Mouse (Mus musculus) liver, embryonic 12.5 days (tissue): ENCODE measurements around the gene Ankrd13b. TPM values are rescaled to one million over a fixed set of nuclear protein-coding genes. Genes with fewer than 3 reads are reported as not detected.

Source experiments
- ATAC-seq: fragments of 200-750 bp; cut with Nextera tagmentation; 2 replicates; pipeline ENCODE4 v1.8.0; 2017; ENCODE audit warnings: moderate number of reproducible peaks, mild to moderate bottlenecking, moderate library complexity
- H3K27ac ChIP-seq: fragments of 300-500 bp; sonication (generic); 2 replicates; pipeline ENCODE4 v1.5.1; 2016; ENCODE audit warnings: mild to moderate bottlenecking
- H3K27me3 ChIP-seq: fragments of 300-500 bp; sonication (generic); replicated peaks from 2 replicates; pipeline ENCODE4 v1.6.1; 2016; ENCODE audit warnings: mild to moderate bottlenecking, moderate library complexity
- H3K36me3 ChIP-seq: fragments of 300-500 bp; sonication (generic); 2 replicates; pipeline ENCODE4 v1.6.1; 2016; ENCODE audit warnings: mild to moderate bottlenecking, moderate library complexity
- H3K4me1 ChIP-seq: fragments of 300-500 bp; sonication (generic); 2 replicates; pipeline ENCODE4 v1.6.1; 2016
- H3K4me2 ChIP-seq: fragments of 300-500 bp; sonication (generic); 2 replicates; pipeline ENCODE4 v1.6.1; 2016; ENCODE audit warnings: mild to moderate bottlenecking, moderate library complexity
- H3K4me3 ChIP-seq: fragments of 300-500 bp; sonication (generic); 2 replicates; pipeline ENCODE4 v1.5.1; 2016; ENCODE audit warnings: mild to moderate bottlenecking, moderate library complexity
- H3K9ac ChIP-seq: fragments of 300-500 bp; sonication (generic); 2 replicates; pipeline ENCODE4 v1.6.1; 2016; ENCODE audit warnings: mild to moderate bottlenecking, moderate library complexity
- H3K9me3 ChIP-seq: fragments of 300-500 bp; sonication (generic); replicated peaks from 2 replicates; pipeline ENCODE4 v1.6.1; 2016; ENCODE audit warnings: mild to moderate bottlenecking, moderate library complexity
- WGBS: fragments of 180-500 bp; shearing (Covaris S2); methylation state at CpG from one replicate; pipeline ENCODE4 v1.1.7; 2016; ENCODE audit not compliant: insufficient replicate concordance; 5-methylcytosine and 5-hydroxymethylcytosine counted together
- polyA plus RNA-seq: library from polyadenylated mRNA; unstranded; fragments of >200 nt; fragmentation: Nextera tagmentation; extraction: Ambion mirVana; gene quantifications from 2 replicates; pipeline ENCODE4 v1.2.1, GENCODE M21; 2016

The Ankrd13b gene
- polyA plus RNA-seq, 1 experiment from 2014 or later, result 2.1 TPM

DNA sequence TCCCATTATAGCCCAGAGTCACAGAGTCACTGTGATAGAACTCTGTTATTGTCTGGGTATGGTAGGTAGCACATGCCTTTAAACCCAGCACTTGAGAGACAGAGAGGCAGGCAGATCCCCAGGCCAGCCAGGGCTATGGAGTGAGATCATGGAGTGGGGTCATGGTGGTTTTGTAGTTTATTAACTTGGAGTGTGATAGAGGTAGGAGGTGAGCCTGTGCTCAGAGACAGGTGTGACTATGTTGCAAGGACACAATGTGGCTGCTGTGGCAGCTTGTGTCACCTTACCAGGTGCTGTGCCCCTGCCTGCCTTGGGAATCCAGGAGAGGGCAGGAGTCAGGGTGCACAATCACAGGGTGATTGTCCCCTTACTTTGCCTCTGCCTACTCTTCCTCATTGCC lies 6.0 kb upstream of the Ankrd13b start:
- peaks cover 5% of the 10 kb centered on the region for H3K27me3 ChIP-seq
- H3K4me3 ChIP-seq, result no peak overlapping the region
- H3K36me3 ChIP-seq, result peaks cover 20% of the 10 kb centered on the region
- no peak for ATAC-seq
- no peak overlapping the region for H3K4me2 ChIP-seq
- no peaks in the 10 kb centered on the region for H3K9me3 ChIP-seq
- H3K9ac ChIP-seq, result no peak overlapping the region
- H3K4me1 ChIP-seq, result peaks cover 73% of the 10 kb centered on the region
- no peak overlapping the region for H3K27ac ChIP-seq

DNA sequence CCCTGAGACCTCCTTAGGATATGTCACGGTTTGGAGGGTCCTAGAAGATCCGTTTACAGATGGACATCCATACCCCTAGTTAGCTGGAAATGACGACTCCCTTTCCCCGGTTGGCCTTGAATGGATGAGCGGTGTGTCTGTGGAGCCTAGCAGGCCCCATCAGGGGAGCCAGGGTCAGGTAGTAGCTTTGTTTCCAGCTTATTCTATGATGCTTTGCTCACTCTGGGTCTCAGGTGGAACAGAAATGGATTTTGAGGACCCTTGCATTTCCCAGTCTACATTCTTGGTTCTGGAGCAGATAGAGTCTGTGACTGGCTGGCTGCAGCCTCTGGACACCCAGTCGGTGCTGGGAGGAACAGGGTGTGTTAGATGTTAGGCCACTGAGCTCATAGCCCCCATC lies 5.3 kb upstream of the Ankrd13b start:
- Histone ChIP-seq H3K4me2 (peak overlapping the region; percentile 95), H3K36me3 (peaks cover 13% of the 10 kb centered on the region), H3K4me1 (peaks cover 80% of the 10 kb centered on the region), H3K9me3 (no peaks in the 10 kb centered on the region), H3K27me3 (peaks cover 12% of the 10 kb centered on the region), H3K9ac (0 out of 2 replicates have a peak overlapping the region, but pooled peaks have one; percentile 88), H3K27ac (0 out of 2 replicates have a peak overlapping the region, but pooled peaks have one; percentile 82), H3K4me3 (peak overlapping the region; percentile 88)
- WGBS, result 69% methylated on average over 6 of the region's 6 CpGs
- ATAC-seq, result no peak

DNA sequence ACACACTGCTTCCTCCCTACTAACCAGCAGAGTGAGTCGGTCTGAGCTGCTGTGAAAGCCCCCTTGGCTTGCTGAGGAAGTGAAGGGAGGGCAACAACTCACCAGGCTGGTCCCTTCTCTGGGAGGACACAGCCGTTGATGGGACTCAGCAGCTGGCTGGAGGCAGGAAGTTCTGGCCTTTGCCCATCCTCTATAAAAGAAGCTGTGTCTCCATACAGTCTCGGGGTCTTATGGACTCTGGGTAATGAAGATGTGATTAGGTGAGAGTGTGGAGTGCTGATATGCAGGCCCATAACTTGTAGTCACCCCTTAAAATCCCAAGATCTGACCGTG lies 4.8 kb upstream of the Ankrd13b start:
- Histone ChIP-seq H3K36me3 (peaks cover 8% of the 10 kb centered on the region; the same call in 1 of the 2 replicates), H3K4me3 (peak overlapping the region; percentile 88), H3K9ac (peak overlapping the region; percentile 88), H3K9me3 (no peaks in the 10 kb centered on the region), H3K27ac (peak overlapping the region; percentile 82), H3K27me3 (peaks cover 16% of the 10 kb centered on the region), H3K4me1 (peaks cover 83% of the 10 kb centered on the region), H3K4me2 (peak overlapping the region; percentile 95)
- 16% methylated on average over 4 of the region's 4 CpGs for WGBS
- no peak for ATAC-seq

DNA sequence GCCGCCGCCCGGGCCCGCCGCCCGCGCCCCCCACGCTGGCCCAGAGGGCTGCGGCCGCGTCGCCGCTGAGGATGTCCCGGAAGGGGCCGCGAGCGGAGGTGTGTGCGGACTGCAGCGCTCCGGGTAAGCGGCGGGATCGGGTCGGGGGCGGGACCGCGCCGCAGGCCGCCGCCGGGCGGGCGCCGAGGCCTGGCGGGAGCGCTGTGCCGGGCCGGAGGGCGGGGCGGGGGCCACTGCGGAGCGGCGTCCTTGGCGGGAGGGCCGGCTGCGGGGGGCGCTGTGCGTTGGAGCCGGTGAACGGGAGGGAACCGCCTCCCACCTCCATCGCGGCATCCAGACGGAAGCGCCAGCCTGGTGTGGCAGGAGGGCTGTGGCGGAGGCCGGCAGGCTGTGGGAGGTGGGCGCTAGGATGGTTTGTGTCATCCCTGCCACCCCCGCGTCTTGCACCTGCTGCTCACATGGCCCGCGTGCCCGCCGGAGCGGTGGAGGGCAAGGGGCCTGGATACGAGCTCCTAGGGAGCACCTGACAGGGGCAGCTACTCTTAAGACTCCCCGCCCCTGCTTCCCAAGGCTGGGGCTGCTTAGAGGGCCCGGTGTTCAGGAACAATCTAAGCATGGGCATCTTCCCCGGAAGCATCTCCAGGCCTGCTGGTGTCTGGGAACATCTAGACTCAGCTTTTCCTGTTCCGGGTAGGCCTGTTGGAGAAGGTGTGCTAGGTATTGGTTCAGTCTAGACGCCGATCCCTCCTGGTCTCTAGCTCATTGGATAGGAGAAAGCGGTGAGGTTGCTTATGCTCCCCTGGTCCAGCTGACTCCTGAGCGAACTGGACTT lies 4.2 kb upstream of the Ankrd13b start, which contains the start of gene Git1:
Gene Git1 (plus strand): TSS at position 51 of the 832 bp plus-strand sequence.
- H3K27ac ChIP-seq, result peak within 1 kb of the TSS; percentile 82
- H3K27me3 ChIP-seq, result peaks cover 22% of the 10 kb centered on the region
- H3K4me1 ChIP-seq, result peaks cover 88% of the 10 kb centered on the region
- H3K4me3 ChIP-seq, result peak within 1 kb of the TSS; percentile 88
- peak within 1 kb of the TSS; percentile 88 for H3K9ac ChIP-seq
- WGBS, result under 1% methylated on average over 67 of the region's 74 CpGs
- no peak for ATAC-seq
- H3K4me2 ChIP-seq, result peak within 1 kb of the TSS; percentile 97
- H3K9me3 ChIP-seq, result no peaks in the 10 kb centered on the region
- peaks cover 2% of the 10 kb centered on the region; the same call in 1 of the 2 replicates for H3K36me3 ChIP-seq

DNA sequence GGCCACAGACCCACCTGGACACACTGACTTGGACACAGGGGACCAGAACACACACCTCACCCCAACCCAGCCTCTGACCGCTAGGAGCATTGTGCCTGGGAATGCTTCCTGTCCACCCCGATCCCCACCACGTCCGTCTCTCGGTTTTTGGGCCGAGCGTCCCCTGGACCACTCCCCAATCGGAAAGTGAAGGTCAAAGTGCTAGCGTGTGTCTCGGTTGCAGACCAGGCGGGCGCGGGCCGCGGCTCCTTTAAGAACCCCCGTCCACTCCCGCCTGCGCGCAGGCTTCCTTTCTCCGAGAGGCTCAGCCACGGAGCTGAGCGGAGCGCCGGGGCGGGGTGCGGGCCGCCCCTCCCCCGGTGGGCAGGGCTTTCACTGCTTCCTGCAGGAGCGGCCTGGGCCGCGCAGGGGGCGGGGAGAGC lies 3.4 kb upstream of the Ankrd13b start:
- WGBS, result 0% methylated on average over 29 of the region's 32 CpGs
- no peaks in the 10 kb centered on the region for H3K36me3 ChIP-seq
- H3K9me3 ChIP-seq, result no peaks in the 10 kb centered on the region
- H3K4me3 ChIP-seq, result peak overlapping the region; percentile 88
- peak overlapping the region; percentile 76 for H3K9ac ChIP-seq
- H3K4me1 ChIP-seq, result peaks cover 88% of the 10 kb centered on the region
- H3K27ac ChIP-seq, result peak overlapping the region; percentile 80
- H3K4me2 ChIP-seq, result peak overlapping the region; percentile 97
- peaks cover 29% of the 10 kb centered on the region for H3K27me3 ChIP-seq
- ATAC-seq, result peak; percentile 84

DNA sequence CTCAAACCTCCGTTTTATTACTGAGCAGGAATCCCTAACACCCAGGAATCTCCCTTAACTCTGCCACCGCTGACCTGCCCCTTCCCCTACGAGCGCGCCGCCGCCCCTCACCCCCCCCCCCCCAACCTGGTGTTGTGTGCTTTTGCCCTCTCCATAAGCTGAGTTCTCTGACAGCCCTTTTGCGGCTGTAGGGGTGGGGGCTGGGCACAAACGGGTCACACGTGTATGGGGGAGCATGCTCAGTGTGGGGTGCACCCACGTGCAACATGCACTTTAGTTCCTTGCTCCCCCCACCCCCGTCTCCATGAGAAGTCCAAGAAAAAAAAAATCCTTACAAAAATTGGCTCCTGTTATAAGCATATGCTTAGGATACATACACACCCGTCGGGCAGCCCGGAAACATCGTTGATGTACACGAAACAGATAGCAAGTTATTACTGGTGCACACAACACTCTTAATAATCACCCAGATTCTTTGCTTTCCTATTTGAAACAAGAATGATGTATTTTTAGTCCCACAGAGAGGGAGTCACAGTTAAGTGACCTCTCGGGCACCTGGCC lies 2.9 kb upstream of the Ankrd13b start:
- ATAC-seq, result no peak
- peak overlapping the region; percentile 80 for H3K27ac ChIP-seq

DNA sequence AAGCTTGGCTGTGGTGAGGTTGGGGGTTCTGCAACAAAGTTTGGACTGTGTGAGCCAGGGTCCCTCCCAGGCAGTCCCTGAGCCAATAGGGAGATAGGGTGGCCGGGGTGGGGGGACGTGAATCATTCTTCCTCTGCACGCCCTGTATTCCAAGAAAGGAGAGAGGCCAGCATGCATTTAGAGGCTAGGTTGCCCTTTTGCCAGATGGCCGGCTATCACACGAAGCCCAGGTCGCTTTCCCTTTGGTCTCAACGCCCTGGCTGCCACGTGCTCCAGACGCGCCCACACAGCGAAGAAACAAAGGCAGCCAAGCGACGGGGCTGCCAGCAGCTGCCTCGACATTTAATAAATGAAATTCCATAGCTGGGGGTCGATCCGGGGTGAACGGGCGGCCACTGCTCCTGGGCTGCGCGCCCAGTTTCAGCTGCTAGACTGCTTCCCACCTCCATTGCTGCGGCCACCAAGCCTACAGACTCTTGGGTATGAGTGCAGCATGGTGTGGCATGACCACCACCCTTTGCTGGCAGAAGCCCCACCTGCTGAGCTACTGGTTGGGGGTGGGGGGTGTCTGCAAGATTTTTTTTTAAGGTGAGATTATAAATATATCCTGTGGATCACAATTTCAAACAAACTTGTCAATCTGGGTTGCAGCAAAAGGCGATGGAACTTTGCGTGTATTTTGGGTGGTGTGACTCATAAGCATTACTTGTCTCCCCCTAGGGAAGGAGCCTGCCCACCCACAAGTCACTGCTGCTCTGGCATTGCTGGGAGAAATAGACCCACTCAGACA lies 2.2 kb upstream of the Ankrd13b start:
- peaks cover 29% of the 10 kb centered on the region for H3K27me3 ChIP-seq
- peak overlapping the region; percentile 97 for H3K4me2 ChIP-seq
- peak; percentile 38 for ATAC-seq
- peak overlapping the region; percentile 80 for H3K27ac ChIP-seq
- H3K4me1 ChIP-seq, result peaks cover 76% of the 10 kb centered on the region
- H3K4me3 ChIP-seq, result peak overlapping the region; percentile 88
- under 1% methylated on average over 23 of the region's 23 CpGs for WGBS
- no peaks in the 10 kb centered on the region for H3K9me3 ChIP-seq
- peak overlapping the region; percentile 76 for H3K9ac ChIP-seq
- no peaks in the 10 kb centered on the region for H3K36me3 ChIP-seq

More for the DNA sequence above, 2.9 kb upstream of the Ankrd13b start:
- Histone ChIP-seq H3K36me3 (no peaks in the 10 kb centered on the region), H3K4me1 (peaks cover 83% of the 10 kb centered on the region), H3K9me3 (no peaks in the 10 kb centered on the region), H3K4me2 (peak overlapping the region; percentile 97), H3K4me3 (peak overlapping the region; percentile 88), H3K9ac (peak overlapping the region; percentile 76), H3K27me3 (peaks cover 29% of the 10 kb centered on the region)
- WGBS, result 0% methylated on average over 12 of the region's 18 CpGs

DNA sequence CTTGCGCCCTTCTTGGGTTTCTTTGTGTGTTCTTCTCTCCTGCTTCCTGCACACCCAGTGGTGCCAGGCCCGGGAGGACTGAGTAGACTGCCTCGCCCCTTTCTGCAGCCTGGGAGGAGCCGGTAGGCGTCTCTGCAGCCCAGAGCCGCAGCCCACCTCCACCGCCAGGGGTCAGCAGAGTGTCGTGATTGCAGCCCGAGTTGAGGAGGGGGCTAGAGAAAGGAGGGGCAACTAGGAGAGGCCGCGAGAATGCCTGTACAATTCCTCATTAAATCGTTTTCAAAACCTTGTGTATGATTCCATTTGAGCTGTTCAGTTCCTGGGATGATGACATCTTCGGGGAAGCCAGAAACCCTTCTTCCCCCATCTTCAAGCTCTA lies 1.6 kb upstream of the Ankrd13b start:
- Histone ChIP-seq H3K27ac (peak overlapping the region; percentile 80), H3K9me3 (no peaks in the 10 kb centered on the region), H3K4me2 (peak overlapping the region; percentile 97), H3K27me3 (peaks cover 29% of the 10 kb centered on the region), H3K9ac (peak overlapping the region; percentile 76), H3K36me3 (no peaks in the 10 kb centered on the region), H3K4me3 (peak overlapping the region; percentile 88), H3K4me1 (peaks cover 73% of the 10 kb centered on the region)
- under 1% methylated on average over 13 of the region's 13 CpGs for WGBS
- peak; percentile 57 for ATAC-seq

DNA sequence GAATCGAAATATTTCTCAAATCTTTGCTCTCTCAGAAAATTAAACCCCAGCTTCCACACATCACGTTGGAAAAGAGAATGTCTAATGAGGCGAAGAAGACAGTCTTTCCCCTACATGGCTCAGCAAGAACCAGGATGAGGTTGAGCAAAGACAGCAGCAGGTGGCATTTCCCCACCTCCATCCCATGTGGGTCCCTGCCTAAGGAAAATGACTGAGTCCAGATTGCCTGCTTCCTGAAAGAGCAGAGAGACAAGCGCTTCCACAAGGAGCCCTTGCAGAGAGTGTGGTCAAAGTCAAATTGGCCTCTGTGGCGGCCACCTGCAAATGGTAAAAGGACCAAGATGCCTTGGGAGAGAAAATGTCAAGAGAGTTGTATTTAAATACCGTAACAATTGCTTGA lies 973 bp upstream of the Ankrd13b start:
- Histone ChIP-seq H3K27ac (no peak overlapping the region), H3K36me3 (no peaks in the 10 kb centered on the region), H3K4me2 (peak overlapping the region; percentile 97; the same call in 1 of the 2 replicates), H3K4me1 (peaks cover 67% of the 10 kb centered on the region), H3K27me3 (peaks cover 29% of the 10 kb centered on the region), H3K9me3 (no peaks in the 10 kb centered on the region), H3K4me3 (no peak overlapping the region), H3K9ac (no peak overlapping the region)
- WGBS, result 63% methylated on average over 6 of the region's 6 CpGs
- no peak for ATAC-seq

DNA sequence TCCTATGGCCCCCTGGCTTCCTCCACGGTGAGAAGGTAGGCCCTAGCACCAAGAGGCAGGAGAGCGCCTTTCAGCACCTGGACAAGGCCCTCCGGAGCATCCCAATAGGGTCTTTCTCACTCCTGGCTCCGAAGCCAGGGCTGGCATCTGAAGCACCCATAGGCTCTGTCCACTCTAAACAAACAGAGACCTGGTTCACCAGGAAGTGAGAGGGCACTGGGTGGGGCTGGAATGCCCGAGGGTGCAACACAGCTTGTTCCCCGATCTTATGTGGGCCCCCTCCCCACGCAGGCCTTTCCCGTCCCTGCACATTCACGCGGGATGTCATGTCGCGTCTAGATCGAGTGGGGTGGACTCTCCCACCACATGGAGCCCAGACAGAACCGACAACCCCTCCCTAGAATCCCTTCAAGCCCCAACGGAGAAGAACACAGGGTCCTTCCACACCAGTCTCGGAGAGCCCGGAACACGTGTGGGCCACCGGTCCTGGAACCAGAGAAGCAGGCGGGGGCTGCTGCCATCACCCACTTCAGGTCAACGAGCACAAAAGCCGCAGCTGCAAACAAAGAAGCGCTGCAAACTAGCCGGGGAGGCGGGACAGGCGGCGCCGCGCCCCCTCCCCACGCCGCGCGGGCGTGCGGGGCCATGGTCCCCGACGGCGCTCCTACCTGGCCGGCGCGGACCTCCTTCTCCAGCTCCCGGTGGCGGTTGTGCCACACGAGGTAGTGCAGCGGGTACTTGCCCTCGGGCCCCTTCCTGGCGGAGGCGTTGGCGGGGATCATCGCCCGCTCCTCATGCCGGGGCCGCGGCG lies 502 bp downstream of the Ankrd13b start:
- no peaks in the 10 kb centered on the region for H3K9me3 ChIP-seq
- peaks cover 29% of the 10 kb centered on the region for H3K27me3 ChIP-seq
- H3K4me2 ChIP-seq, result peak overlapping the region; percentile 99
- peaks cover 55% of the 10 kb centered on the region for H3K4me1 ChIP-seq
- H3K27ac ChIP-seq, result no peak overlapping the region
- H3K4me3 ChIP-seq, result peak overlapping the region; percentile 76
- H3K9ac ChIP-seq, result peak overlapping the region; percentile 80
- no peak for ATAC-seq
- no peaks in the 10 kb centered on the region for H3K36me3 ChIP-seq
- 4% methylated on average over 54 of the region's 55 CpGs for WGBS

DNA sequence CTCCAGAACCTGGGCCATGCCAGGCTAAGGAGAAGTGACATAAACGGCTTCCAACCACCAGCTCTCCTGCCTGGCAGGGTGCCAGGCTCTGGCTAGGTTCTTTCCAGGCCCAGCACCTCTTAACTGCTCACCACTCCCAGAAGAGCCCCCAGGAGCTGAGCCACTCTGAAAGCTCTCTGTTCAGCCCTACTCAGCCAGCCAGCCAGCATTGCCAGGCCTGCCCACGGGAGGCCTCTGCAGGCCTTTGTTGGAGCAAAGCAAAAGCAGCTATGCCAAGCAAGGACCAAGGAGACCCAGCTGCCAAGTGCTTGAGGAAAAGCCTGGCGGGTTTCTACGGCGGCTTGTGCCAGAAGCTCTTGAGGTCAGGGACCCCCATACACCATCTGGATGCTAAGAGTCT lies 2.7 kb downstream of the Ankrd13b start:
- Histone ChIP-seq H3K27ac (no peak overlapping the region), H3K4me2 (no peak overlapping the region), H3K4me3 (no peak overlapping the region), H3K27me3 (peaks cover 29% of the 10 kb centered on the region), H3K9me3 (no peaks in the 10 kb centered on the region), H3K36me3 (no peaks in the 10 kb centered on the region), H3K9ac (no peak overlapping the region), H3K4me1 (peaks cover 49% of the 10 kb centered on the region)
- no peak for ATAC-seq
- 82% methylated on average over 5 of the region's 5 CpGs for WGBS
